Mouse (Mus musculus): ENCODE data around the gene Casp7. TPM values are rescaled to one million over a fixed set of nuclear protein-coding genes. Genes with fewer than 3 reads are reported as not detected.

Gene Casp7
- polyA plus RNA-seq, 1 experiment, result 12.2 TPM

- WGBS, result 89% methylated on average over 13 of the region's 13 CpGs
- H3K27ac ChIP-seq (ENCODE audit: control insufficient read depth, insufficient read depth, low read depth, low read length, poor library complexity), result no peak overlapping the region
- H3K4me3 ChIP-seq (replicated peaks; ENCODE audit: control insufficient read depth, low read depth, low read length), result no peak overlapping the region
- TF ChIP-seq POLR2A (IDR thresholded peaks at IDR 0.05; ENCODE audit: borderline replicate concordance, control insufficient read depth, low read depth, low read length) (no peak), CTCF (IDR thresholded peaks at IDR 0.05; ENCODE audit: control insufficient read depth, insufficient read depth, low read length) (no peak)
- H3K4me1 ChIP-seq (ENCODE audit: control insufficient read depth, insufficient read depth, low read length), result no peaks in the 10 kb centered on the region
Observed at GRCm38 (mm10) chr19:56436380-56436779, 39.5 kb downstream of the Casp7 start.

GRCm38 (mm10) chr19:56438357-56439071, 41.6 kb downstream of the Casp7 start:
- Histone ChIP-seq H3K27ac (ENCODE audit: control insufficient read depth, insufficient read depth, low read depth, low read length, poor library complexity) (no peak overlapping the region), H3K4me3 (replicated peaks; ENCODE audit: control insufficient read depth, low read depth, low read length) (no peak overlapping the region), H3K4me1 (ENCODE audit: control insufficient read depth, insufficient read depth, low read length) (no peaks in the 10 kb centered on the region)
- WGBS, result 88% methylated on average over 7 of the region's 7 CpGs
- no peak for TF ChIP-seq CTCF (IDR thresholded peaks at IDR 0.05; ENCODE audit: control insufficient read depth, insufficient read depth, low read length)
- no peak for TF ChIP-seq POLR2A (IDR thresholded peaks at IDR 0.05; ENCODE audit: borderline replicate concordance, control insufficient read depth, low read depth, low read length)

DNA sequence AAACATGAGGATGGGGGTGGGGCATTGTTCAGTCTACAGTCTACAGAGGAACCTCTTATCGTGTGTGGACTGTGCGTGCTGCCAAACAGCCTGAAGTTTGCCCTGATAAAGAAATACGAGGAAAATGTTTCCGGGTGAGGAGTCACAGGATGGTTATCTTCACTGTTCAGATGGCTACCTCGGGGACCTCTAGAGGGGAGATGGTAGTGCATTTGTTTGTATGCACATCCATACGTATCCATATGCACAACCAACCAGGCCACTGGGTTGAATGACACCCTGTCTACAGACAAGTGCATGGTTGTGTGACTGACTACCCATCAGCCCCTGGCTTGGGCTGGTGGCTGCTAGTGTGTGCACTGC, 42.1 kb downstream of the Casp7 start:
- 61% methylated on average over 6 of the region's 6 CpGs for WGBS
- no peak for TF ChIP-seq POLR2A (IDR thresholded peaks at IDR 0.05; ENCODE audit: borderline replicate concordance, control insufficient read depth, low read depth, low read length)
- H3K27ac ChIP-seq (ENCODE audit: control insufficient read depth, insufficient read depth, low read depth, low read length, poor library complexity), result no peak overlapping the region
- no peak overlapping the region for H3K4me3 ChIP-seq (replicated peaks; ENCODE audit: control insufficient read depth, low read depth, low read length)
- H3K4me1 ChIP-seq (ENCODE audit: control insufficient read depth, insufficient read depth, low read length), result no peaks in the 10 kb centered on the region

DNA sequence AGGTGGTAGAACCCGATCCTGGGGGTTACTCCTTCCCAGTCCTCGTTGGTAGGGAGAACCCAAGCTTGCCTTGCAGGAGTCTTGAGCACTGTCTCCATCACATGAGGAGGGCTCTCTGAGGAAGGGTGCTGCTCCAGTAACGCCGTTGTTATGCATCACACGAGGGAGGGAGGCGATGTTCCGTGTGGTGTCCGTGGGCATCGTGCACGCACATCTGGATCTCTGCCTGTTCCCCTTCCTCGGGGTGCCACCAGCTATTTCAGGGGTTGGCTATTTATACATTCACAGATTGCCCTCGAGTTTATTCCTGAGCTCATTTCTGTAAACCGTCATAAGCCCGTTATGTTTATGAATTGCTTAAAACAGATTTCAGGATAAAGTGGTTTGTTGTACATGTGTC, 46.5 kb downstream of the Casp7 start:
- no peak overlapping the region for H3K27ac ChIP-seq (ENCODE audit: control insufficient read depth, insufficient read depth, low read depth, low read length, poor library complexity)
- no peak overlapping the region for H3K4me3 ChIP-seq (replicated peaks; ENCODE audit: control insufficient read depth, low read depth, low read length)
- TF ChIP-seq CTCF (IDR thresholded peaks at IDR 0.05; ENCODE audit: control insufficient read depth, insufficient read depth, low read length), result no peak
- TF ChIP-seq POLR2A (IDR thresholded peaks at IDR 0.05; ENCODE audit: borderline replicate concordance, control insufficient read depth, low read depth, low read length), result no peak
- 87% methylated on average over 14 of the region's 14 CpGs for WGBS
- no peaks in the 10 kb centered on the region for H3K4me1 ChIP-seq (ENCODE audit: control insufficient read depth, insufficient read depth, low read length)

DNA sequence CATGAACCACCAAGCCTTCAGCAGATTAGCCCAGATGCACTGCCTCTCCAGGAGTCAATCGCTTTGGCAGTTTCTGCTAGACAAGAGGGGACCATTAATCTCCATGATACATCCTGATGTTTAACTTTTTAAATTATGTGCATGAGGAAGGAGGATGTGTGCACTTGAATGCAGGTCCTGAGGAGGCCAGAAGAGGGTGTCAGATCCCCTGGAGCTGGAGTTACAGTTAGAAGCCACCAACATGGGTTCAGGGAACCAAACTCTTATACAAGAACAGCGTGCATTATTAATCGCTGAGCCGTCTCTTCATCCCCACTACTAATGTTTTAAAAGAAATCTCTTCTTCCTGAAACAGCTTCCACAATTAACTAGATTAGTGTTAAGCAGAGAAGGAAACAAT, 51.9 kb downstream of the Casp7 start:
- Histone ChIP-seq H3K4me3 (replicated peaks; ENCODE audit: control insufficient read depth, low read depth, low read length) (no peak overlapping the region), H3K4me1 (ENCODE audit: control insufficient read depth, insufficient read depth, low read length) (no peaks in the 10 kb centered on the region; the same call in 1 of the 2 replicates), H3K27ac (ENCODE audit: control insufficient read depth, insufficient read depth, low read depth, low read length, poor library complexity) (no peak overlapping the region)
- WGBS, result 93% methylated on average over 4 of the region's 4 CpGs
- TF ChIP-seq POLR2A (IDR thresholded peaks at IDR 0.05; ENCODE audit: borderline replicate concordance, control insufficient read depth, low read depth, low read length), result no peak
- no peak for TF ChIP-seq CTCF (IDR thresholded peaks at IDR 0.05; ENCODE audit: control insufficient read depth, insufficient read depth, low read length)

GRCm38 (mm10) chr19:56449537-56449936, 52.6 kb downstream of the Casp7 start:
- TF ChIP-seq CTCF (IDR thresholded peaks at IDR 0.05; ENCODE audit: control insufficient read depth, insufficient read depth, low read length) (no peak), POLR2A (IDR thresholded peaks at IDR 0.05; ENCODE audit: borderline replicate concordance, control insufficient read depth, low read depth, low read length) (no peak)
- Histone ChIP-seq H3K27ac (ENCODE audit: control insufficient read depth, insufficient read depth, low read depth, low read length, poor library complexity) (no peak overlapping the region), H3K4me3 (replicated peaks; ENCODE audit: control insufficient read depth, low read depth, low read length) (no peak overlapping the region), H3K4me1 (ENCODE audit: control insufficient read depth, insufficient read depth, low read length) (no peaks in the 10 kb centered on the region; the same call in 1 of the 2 replicates)
- WGBS, result 80% methylated on average over 8 of the region's 8 CpGs

DNA sequence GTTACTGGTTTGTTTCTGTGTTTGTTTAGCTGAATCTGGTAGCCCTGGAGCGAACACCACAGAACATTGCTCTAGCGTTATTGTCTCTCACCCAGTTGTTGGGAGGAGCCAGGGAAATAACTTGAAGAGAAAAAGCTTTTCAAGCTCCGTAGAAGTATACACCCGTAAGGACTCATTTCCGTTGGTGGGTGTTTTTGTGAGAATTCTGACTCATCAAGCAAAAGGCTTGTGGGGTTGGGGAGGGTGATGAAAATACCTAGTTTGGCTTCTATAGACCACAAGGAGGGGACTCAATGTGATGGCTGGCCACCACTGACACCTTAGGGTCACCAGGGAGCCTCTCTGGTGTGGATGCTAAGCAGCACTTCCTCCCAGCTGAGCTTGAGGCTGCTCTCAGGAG, 54.0 kb downstream of the Casp7 start:
- Histone ChIP-seq H3K27ac (ENCODE audit: control insufficient read depth, insufficient read depth, low read depth, low read length, poor library complexity) (no peak overlapping the region), H3K4me3 (replicated peaks; ENCODE audit: control insufficient read depth, low read depth, low read length) (no peak overlapping the region), H3K4me1 (ENCODE audit: control insufficient read depth, insufficient read depth, low read length) (peaks cover 2% of the 10 kb centered on the region; the same call in 1 of the 2 replicates)
- 60% methylated on average over 5 of the region's 5 CpGs for WGBS
- TF ChIP-seq CTCF (IDR thresholded peaks at IDR 0.05; ENCODE audit: control insufficient read depth, insufficient read depth, low read length) (no peak), POLR2A (IDR thresholded peaks at IDR 0.05; ENCODE audit: borderline replicate concordance, control insufficient read depth, low read depth, low read length) (no peak)

DNA sequence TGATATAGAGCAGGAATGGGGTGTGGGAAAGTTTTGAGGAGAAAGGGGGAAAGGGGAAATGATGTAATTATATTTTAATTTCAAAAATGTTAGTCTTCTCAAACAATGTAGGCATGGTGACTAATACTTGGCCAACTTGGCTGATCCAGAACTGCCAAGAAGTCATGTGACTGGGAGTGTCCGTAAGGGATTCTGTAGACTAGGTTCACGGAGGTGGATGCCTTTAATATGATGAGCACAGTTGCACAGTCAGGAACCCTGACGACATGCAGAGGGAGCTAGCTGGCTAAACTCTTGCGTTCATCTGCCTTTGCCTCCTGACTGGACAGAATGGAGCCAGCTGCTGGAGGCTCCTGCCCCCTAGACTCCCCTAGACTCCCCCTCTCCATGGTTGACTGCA, 54.9 kb downstream of the Casp7 start:
- 79% methylated on average over 4 of the region's 4 CpGs for WGBS
- peaks cover 6% of the 10 kb centered on the region; the same call in 1 of the 2 replicates for H3K4me1 ChIP-seq (ENCODE audit: control insufficient read depth, insufficient read depth, low read length)

DNA sequence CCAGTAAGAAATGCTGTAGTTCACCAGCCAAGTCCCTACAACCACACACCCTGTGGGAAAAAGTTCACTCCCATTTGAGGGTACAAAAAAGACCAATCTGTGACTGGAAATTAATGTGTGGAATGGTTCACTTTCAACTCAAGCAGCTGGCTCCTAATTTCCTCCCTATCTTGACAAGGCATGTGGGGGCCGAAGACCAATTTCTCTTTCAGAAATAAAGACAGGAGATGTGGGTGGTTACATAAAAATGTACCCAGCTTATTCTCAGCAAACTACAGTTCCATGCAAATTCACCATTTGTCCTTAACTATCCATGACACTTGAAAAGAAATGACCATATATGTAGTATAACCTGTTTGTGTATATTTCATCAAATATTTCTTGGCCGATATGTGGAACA, 55.5 kb downstream of the Casp7 start:
- 86% methylated on average over 2 of the region's 2 CpGs for WGBS
- TF ChIP-seq CTCF (IDR thresholded peaks at IDR 0.05; ENCODE audit: control insufficient read depth, insufficient read depth, low read length) (no peak), POLR2A (IDR thresholded peaks at IDR 0.05; ENCODE audit: borderline replicate concordance, control insufficient read depth, low read depth, low read length) (no peak)
- peaks cover 6% of the 10 kb centered on the region; the same call in 1 of the 2 replicates for H3K4me1 ChIP-seq (ENCODE audit: control insufficient read depth, insufficient read depth, low read length)

More for the DNA sequence above, 54.9 kb downstream of the Casp7 start:
- no peak overlapping the region for H3K27ac ChIP-seq (ENCODE audit: control insufficient read depth, insufficient read depth, low read depth, low read length, poor library complexity)
- no peak for TF ChIP-seq POLR2A (IDR thresholded peaks at IDR 0.05; ENCODE audit: borderline replicate concordance, control insufficient read depth, low read depth, low read length)
- TF ChIP-seq CTCF (IDR thresholded peaks at IDR 0.05; ENCODE audit: control insufficient read depth, insufficient read depth, low read length), result no peak
- H3K4me3 ChIP-seq (replicated peaks; ENCODE audit: control insufficient read depth, low read depth, low read length), result no peak overlapping the region

More for the DNA sequence above, 55.5 kb downstream of the Casp7 start:
- no peak overlapping the region for H3K4me3 ChIP-seq (replicated peaks; ENCODE audit: control insufficient read depth, low read depth, low read length)
- H3K27ac ChIP-seq (ENCODE audit: control insufficient read depth, insufficient read depth, low read depth, low read length, poor library complexity), result no peak overlapping the region
